Comparison of ENCODE assay signal across 23 mouse cellular contexts in the genomic region with DNA sequence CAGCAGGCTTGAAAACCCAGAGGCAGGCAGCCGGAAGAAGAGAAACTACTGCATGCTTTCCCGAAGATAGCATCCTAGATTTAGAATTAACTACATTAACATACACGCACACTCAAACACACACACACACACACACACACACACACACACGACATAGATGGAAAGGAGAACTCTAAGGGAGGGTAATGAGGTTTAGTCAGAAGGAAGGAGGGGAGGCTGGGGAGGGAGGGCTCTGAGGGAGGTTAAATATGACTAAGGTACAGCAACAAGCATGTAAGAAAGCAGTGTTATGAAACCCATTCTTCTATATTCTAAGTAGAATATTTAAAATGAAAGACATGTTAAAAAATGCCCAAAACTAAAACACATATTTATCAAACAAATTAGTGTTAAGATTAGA. TPM values are rescaled to one million over a fixed set of nuclear protein-coding genes. Genes with fewer than 3 reads are reported as not detected.
DNase-seq lines count a peak whose midpoint lies in the region; ATAC-seq and TF ChIP-seq lines count a peak whose summit lies in the region.
"Had no signal": no experiment of that assay in that cellular context is flagged by ENCODE, and none has a peak within 500 bp of the region (broad histone marks: within the 10 kb centered on the region; RNA-seq: fewer than 3 reads in every experiment).

No protein-coding gene starts in this region.

- H3K4me1 ChIP-seq in forebrain, postnatal 0 days (ENCODE audit: insufficient read depth): peaks cover 5% of the 10 kb centered on the region; the same call in 1 of the 2 replicates
- H3K4me1 ChIP-seq in forebrain, embryonic 10.5 days: peaks cover 3% of the 10 kb centered on the region; the same call in 1 of the 2 replicates
- peaks cover 50% of the 10 kb centered on the region for H3K4me1 ChIP-seq in liver, embryonic 12.5 days
- peaks cover 4% of the 10 kb centered on the region; the same call in 1 of the 2 replicates for H3K4me1 ChIP-seq in liver, postnatal 0 days (ENCODE audit: insufficient read depth)
- H3K4me1 ChIP-seq: embryonic facial prominence, embryonic 12.5 days; embryonic facial prominence, embryonic 15.5 days had no signal

- H3K9me3 ChIP-seq in forebrain, postnatal 0 days (ENCODE audit: low read length): no peaks in the 10 kb centered on the region
- no peaks in the 10 kb centered on the region for H3K9me3 ChIP-seq in forebrain, embryonic 10.5 days
- no peaks in the 10 kb centered on the region for H3K9me3 ChIP-seq in liver, embryonic 12.5 days (replicated peaks)
- no peaks in the 10 kb centered on the region for H3K9me3 ChIP-seq in liver, postnatal 0 days (ENCODE audit: low read length)
- H3K9me3 ChIP-seq: embryonic facial prominence, embryonic 12.5 days; embryonic facial prominence, embryonic 15.5 days; forebrain, embryonic 13.5 days; heart, embryonic 10.5 days; heart, embryonic 13.5 days had no signal

- peaks cover 9% of the 10 kb centered on the region; the same call in 1 of the 2 replicates for H3K36me3 ChIP-seq in forebrain, postnatal 0 days (ENCODE audit: insufficient read depth)
- H3K36me3 ChIP-seq in forebrain, embryonic 10.5 days (replicated peaks): peaks cover 89% of the 10 kb centered on the region
- H3K36me3 ChIP-seq in liver, embryonic 12.5 days: peaks cover 91% of the 10 kb centered on the region
- H3K36me3 ChIP-seq in liver, postnatal 0 days (replicated peaks; ENCODE audit: insufficient read depth, low read length): peaks cover 39% of the 10 kb centered on the region

- H3K27ac ChIP-seq in forebrain, postnatal 0 days (ENCODE audit: low read depth, low read length): no peak overlapping the region
- no peak overlapping the region for H3K27ac ChIP-seq in forebrain, embryonic 10.5 days
- 0 out of 2 replicates have a peak overlapping the region, but pooled peaks have one; percentile 14 for H3K27ac ChIP-seq in liver, embryonic 12.5 days
- no peak overlapping the region for H3K27ac ChIP-seq in liver, postnatal 0 days (ENCODE audit: low read depth)
- H3K27ac ChIP-seq: embryonic facial prominence, embryonic 12.5 days; embryonic facial prominence, embryonic 15.5 days; forebrain, embryonic 13.5 days; gastrocnemius, adult 2 months; heart, embryonic 10.5 days; heart, embryonic 13.5 days; hindbrain, embryonic 14.5 days; hindbrain, postnatal 0 days had no signal

- WGBS in forebrain, postnatal 0 days: 63% methylated on average over 4 of the region's 4 CpGs
- 85% methylated on average over 4 of the region's 4 CpGs for WGBS in forebrain, embryonic 10.5 days
- WGBS in liver, embryonic 12.5 days (ENCODE audit: insufficient replicate concordance): 76% methylated on average over 4 of the region's 4 CpGs
- 71% methylated on average over 4 of the region's 4 CpGs for WGBS in liver, postnatal 0 days (ENCODE audit: insufficient replicate concordance)

- H3K9ac ChIP-seq in forebrain, postnatal 0 days: no peak overlapping the region
- no peak overlapping the region for H3K9ac ChIP-seq in liver, embryonic 12.5 days
- no peak overlapping the region for H3K9ac ChIP-seq in liver, postnatal 0 days (replicated peaks)
- H3K9ac ChIP-seq: embryonic facial prominence, embryonic 12.5 days; embryonic facial prominence, embryonic 15.5 days; forebrain, embryonic 13.5 days; heart, embryonic 13.5 days; hindbrain, embryonic 14.5 days had no signal

- TF ChIP-seq CTCF in forebrain, postnatal 0 days (IDR thresholded peaks at IDR 0.05; ENCODE audit: low read depth): no peak
- TF ChIP-seq CTCF in liver, postnatal 0 days (IDR thresholded peaks at IDR 0.05; ENCODE audit: low read depth): no peak

- TF ChIP-seq EP300 in liver, postnatal 0 days (IDR thresholded peaks at IDR 0.05; ENCODE audit: low read depth): no peak

- DNase-seq in forebrain, postnatal 0 days: no peak
- no peak for DNase-seq in forebrain, embryonic 10.5 days (ENCODE audit: extremely low spot score, low spot score)
- DNase-seq in liver, postnatal 0 days: no peak
- peak; percentile 63 for DNase-seq in 416B (ENCODE audit: low read depth)
- DNase-seq in brain, adult 2 months (ENCODE audit: low read depth, low spot score): peak; percentile 25
- DNase-seq: adrenal gland, adult 8-10 months; adrenal gland, postnatal 25 days; cerebellum, adult 11 months; cerebellum, adult 9-11 months; gastrocnemius, adult 2 months; gastrocnemius, postnatal 14 days had no signal

- no peak overlapping the region for H3K4me3 ChIP-seq in forebrain, postnatal 0 days (ENCODE audit: low read depth, low read length)
- H3K4me3 ChIP-seq in forebrain, embryonic 10.5 days: no peak overlapping the region
- H3K4me3 ChIP-seq in liver, embryonic 12.5 days: no peak overlapping the region
- no peak overlapping the region for H3K4me3 ChIP-seq in liver, postnatal 0 days (ENCODE audit: low read depth, low read length)
- H3K4me3 ChIP-seq: embryonic facial prominence, embryonic 12.5 days; embryonic facial prominence, embryonic 15.5 days; forebrain, embryonic 13.5 days; gastrocnemius, adult 2 months; heart, embryonic 10.5 days; heart, embryonic 13.5 days had no signal

- ATAC-seq in forebrain, postnatal 0 days: 0 out of 2 replicates have a peak, but pooled peaks have one; percentile 10
- ATAC-seq in liver, embryonic 12.5 days: no peak
- no peak for ATAC-seq in liver, postnatal 0 days
- no peak for ATAC-seq in cerebellum, adult (ENCODE audit: insufficient number of reproducible peaks, low FRiP score, low TSS enrichment)
- ATAC-seq: activated CD4-positive, CD25-positive, alpha-beta regulatory T cell, adult 4 months; CD4-positive, CD25-positive, alpha-beta regulatory T cell, adult 4 months; intestine, postnatal 0 days had no signal

- no peak overlapping the region for H3K4me2 ChIP-seq in forebrain, postnatal 0 days (ENCODE audit: low read depth)
- H3K4me2 ChIP-seq in liver, embryonic 12.5 days: no peak overlapping the region
- no peak overlapping the region for H3K4me2 ChIP-seq in liver, postnatal 0 days (ENCODE audit: low read depth, low read length)
- H3K4me2 ChIP-seq: embryonic facial prominence, embryonic 12.5 days; embryonic facial prominence, embryonic 15.5 days; forebrain, embryonic 13.5 days; heart, embryonic 13.5 days; hindbrain, embryonic 14.5 days had no signal

- H3K27me3 ChIP-seq in forebrain, postnatal 0 days (ENCODE audit: insufficient read depth, low read length): no peaks in the 10 kb centered on the region
- H3K27me3 ChIP-seq in forebrain, embryonic 10.5 days (ENCODE audit: poor library complexity, severe bottlenecking): no peaks in the 10 kb centered on the region
- no peaks in the 10 kb centered on the region for H3K27me3 ChIP-seq in liver, embryonic 12.5 days (replicated peaks)
- H3K27me3 ChIP-seq in liver, postnatal 0 days (ENCODE audit: insufficient read depth, low read length): no peaks in the 10 kb centered on the region
- H3K27me3 ChIP-seq: embryonic facial prominence, embryonic 12.5 days; embryonic facial prominence, embryonic 15.5 days; forebrain, embryonic 13.5 days; heart, embryonic 13.5 days had no signal

RNA-seq across cellular contexts. Expression of a gene that starts 21.9 kb away (rescaled TPM):
- 26.9 and 33.4 TPM in 2 replicates for total RNA-seq in forebrain, postnatal 0 days (2014; rRNA removed)
- 17.8 and 18.3 TPM in 2 replicates for polyA plus RNA-seq in forebrain, postnatal 0 days (2015; fragmentation: Nextera tagmentation; extraction: Ambion mirVana)
- polyA plus RNA-seq in forebrain, embryonic 10.5 days (2016; fragmentation: Nextera tagmentation; extraction: Ambion mirVana): 61.3 and 61.5 TPM in 2 replicates
- polyA plus RNA-seq in liver, embryonic 12.5 days (2016; fragmentation: Nextera tagmentation; extraction: Ambion mirVana): 49.2 and 50.0 TPM in 2 replicates
- polyA plus RNA-seq in liver, postnatal 0 days (2015; fragmentation: Nextera tagmentation; extraction: Ambion mirVana): 14.1 and 15.7 TPM in 2 replicates

Comparison
In these comparisons a context has a peak if more than half of its experiments do, and no peak if none do; other contexts are left out.
1. DNase-seq: peak in 416B (single experiment) and brain, adult 2 months (single experiment); none in forebrain, postnatal 0 days (single experiment), forebrain, embryonic 10.5 days (single experiment) and liver, postnatal 0 days (single experiment).